Mouse (Mus musculus) thymus, adult 18-20 months (tissue): ENCODE data around the gene Arfrp1.

Experiments used
- DNase-seq, 2 experiments: peaks; one replicate each; pipeline ENCODE4 v3.0.0; 2022; ENCODE audit warnings: mixed read lengths in 2 of 2

The Arfrp1 gene

DNA sequence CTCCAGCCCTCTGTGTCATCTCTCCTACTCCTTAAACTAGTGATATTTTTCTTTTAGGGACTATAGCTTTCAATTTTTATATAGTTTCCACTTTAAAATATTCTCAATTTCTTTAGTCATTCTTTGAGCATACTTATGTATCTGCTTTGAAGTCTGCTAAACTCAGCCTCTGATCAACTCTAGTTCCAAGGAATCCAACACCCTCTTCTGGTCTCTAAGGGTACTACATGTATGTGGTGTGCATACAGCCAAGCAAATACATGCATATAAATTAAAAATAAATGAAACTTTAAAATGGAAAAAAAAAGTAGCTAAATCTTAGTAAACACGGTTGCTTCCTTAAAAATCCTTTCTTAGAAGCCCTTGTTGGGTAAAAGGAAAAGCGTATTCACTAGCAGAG is 10.6 kb upstream of the Arfrp1 start:
- no peak for DNase-seq

DNA sequence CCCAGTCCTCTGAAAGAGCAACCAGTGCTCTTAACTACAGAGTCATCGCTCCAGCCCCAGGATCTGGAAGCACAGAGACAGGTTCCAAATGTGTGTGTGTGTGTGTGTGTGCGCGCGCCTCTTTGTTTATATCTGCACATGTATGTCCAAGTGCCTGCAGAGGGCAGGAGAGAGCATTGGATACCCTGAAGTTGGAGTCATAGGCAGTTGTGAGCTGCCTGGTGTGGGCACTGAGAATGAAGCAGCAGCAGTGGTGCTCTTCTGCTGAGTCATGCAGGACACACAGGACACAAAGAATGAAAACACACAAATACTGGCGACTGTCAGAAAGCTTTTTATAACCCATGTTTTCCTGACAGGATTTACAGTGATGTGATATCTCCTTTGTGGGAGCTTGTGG is 4.8 kb upstream of the Arfrp1 start:
- no peak for DNase-seq

DNA sequence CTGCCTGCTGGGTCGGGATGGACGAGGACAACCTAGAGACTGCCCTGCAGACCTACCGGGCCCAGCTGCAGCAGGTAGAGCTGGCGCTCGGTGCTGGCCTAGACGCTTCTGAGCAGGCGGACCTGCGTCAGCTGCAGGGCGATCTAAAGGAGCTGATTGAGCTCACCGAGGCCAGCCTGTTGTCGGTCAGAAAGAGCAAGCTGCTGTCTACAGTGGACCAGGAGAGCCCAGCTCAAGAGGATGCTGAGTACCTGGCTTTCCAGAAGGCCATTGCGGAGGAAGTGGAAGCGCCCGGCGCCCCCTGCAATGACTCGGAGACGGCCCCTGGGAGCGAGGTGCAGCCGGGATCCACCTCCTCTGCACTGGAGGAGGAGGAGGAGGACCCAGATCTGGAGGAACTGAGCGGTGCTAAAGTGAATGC is 461 bp upstream of the Arfrp1 start:
- DNase-seq = peak; percentile 21 to 32

DNA sequence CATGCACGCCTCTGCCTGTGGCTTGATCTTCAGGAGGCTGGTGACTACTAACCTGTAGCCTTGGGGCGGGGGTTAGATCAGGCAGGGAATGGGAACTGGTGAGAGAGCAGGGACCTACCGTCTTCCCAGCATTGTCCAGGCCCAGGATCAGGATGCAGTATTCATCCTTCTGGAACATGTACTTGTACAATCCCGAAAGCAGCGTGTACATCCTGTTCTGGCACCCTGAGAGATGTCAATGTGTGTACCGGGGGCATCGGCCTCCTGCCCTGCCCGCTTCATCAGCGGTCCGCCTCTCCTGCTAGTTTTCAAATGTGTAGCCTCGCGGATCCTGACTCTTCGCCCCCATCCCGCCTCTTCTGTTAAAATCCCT is 731 bp downstream of the Arfrp1 start:
- DNase-seq = no peak

DNA sequence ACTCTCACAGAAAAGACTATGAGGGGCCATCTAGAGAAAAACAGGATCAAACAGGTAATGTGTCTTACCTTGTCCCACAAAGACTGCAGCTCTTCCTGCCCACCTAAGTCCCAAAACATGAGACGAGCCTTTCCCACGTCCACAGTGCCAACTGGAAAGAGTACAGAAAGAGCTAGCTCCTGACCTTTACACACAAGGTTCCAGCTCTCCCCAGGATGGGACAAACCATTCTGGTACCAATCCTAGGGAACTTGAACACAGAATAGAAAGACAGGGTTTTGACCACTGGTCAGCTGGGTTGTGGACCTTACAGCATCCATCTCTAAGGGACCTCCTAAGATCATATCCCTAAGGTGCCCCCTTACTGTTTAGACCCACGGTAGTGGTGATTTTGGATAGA is 1.3 kb downstream of the Arfrp1 start:
- no peak for DNase-seq

DNA sequence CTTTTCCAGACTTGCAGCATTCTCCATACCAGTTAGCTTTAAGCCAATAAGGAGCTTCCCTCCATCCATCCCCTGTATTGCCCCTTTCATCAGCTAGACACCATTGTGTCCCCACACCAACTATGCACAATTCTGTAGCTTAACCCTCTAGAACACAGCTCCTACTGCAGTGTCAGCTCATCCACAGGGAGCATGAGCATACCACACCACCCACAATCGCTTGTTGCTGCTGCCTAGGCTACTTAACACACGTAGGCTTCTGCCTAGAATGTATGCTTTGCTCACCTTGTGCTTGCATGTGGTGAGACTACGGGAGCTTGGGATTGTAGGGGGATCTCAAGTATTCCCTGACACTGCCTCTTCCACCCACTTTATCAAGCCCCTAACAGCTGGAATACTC is 8.4 kb downstream of the Arfrp1 start:
- no peak for DNase-seq

DNA sequence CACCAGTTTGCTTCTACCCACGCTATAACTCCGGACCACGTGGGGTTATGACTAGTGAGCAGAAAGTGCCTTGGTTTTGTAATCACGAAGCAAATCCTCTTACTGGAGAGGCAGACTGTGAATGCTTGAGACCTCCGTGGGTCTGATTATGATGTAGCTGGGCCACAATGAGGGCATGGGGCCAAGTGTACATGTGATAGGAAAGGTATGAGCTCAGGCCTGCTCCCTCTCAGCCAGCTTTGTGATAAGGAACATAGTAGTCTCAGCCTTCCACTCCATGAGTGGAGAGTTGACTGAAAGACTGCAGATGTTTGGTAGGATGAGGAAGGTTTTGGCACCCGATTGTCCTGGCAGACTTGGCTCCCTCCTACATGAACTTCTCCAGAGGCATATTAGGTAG is 22.4 kb downstream of the Arfrp1 start:
- DNase-seq = no peak

DNA sequence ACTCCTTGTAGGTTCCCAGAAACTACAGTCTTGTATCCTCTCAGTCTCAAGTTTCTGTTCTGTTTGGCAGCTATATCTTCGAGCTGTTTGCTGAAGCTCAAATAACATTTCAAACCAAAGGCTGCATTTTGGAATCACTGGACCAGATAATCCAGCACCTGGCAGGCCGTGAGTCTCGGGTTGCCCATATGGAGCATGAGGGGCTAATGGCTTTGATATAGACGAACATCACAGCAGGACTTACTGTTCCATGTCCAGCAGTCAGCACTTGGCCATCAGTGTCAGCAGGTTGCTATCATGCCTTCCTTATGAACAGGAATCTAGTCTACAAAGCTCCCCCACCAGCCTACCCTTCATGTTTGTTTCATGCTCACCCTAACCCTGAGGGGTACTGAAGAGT is 24.8 kb downstream of the Arfrp1 start:
- DNase-seq = no peak

DNA sequence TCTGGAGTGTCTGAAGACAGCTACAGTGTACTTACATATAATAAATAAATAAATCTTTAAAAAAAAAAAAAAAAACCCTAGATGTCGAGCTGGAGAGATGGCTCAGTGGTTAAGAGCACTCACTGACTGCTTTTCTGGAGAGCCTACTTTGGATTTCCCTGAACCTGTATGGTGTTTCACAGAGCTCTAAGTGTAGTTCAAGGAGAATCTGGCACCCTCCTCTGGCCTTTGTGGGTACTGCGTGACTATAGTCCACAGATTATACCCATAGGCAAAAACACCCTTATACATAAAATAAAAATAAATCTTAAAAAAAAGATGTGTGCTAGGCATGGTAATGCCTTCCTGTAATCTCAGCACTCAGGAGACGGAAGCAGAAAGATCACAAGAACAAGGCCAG is 31.2 kb downstream of the Arfrp1 start:
- peak in 1 of 2 experiments; percentile 38 for DNase-seq

DNA sequence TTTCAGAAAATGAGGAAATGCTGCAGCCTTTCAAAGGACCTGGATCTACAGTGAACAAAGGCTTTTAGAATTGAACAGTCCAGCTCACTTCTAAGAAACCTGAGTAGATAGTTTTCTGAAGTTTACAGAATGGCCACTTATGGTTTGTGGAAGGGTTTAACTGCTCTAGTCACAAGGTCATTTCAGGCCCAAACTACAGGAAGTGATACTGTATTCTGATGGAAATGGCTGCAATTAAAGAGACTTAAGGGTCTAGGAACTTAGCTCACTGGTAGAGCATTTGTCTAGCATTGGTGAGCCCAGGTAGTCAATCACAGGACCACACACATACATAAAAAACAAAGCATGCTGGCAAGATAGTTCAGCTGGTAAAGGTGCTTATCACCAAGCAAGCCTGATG is 32.7 kb downstream of the Arfrp1 start:
- no peak for DNase-seq

DNA sequence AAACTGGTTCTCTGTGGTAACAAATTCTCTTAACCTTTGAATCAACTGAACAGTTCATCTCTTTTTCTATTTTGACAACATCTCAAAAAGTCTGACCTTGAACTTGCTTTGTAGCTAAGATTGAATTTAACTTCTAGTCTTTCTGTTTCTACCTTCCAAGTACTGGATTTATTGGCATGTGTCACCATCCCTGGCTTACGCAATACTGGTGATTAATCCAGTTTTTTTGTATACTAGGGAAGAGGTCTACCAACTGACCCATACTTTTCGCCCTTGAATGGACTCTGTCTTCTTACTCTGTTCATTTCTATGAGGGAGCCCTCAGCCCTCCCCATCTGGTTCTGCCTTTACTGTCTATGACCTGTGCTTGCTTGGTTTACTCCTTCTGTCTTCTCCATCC is 39.1 kb downstream of the Arfrp1 start:
- DNase-seq = no peak

DNA sequence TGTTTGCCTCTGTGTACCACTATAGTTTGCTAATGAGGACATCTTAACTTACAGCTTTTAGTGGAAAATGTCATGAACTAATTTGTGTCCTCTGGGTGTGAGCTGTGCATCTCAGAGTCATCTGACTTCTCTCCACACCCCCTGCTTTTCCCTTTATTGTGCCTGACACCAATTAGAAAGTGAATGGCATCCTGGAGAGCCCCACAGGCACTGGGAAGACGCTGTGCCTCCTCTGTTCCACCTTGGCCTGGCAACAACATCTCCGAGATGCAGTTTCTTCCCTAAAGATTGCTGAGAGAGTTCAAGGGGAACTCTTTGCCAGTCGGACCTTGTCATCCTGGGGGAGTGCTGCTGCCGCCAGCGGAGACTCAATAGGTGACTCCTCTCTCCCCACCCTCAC is 43.1 kb downstream of the Arfrp1 start:
- DNase-seq = no peak

DNA sequence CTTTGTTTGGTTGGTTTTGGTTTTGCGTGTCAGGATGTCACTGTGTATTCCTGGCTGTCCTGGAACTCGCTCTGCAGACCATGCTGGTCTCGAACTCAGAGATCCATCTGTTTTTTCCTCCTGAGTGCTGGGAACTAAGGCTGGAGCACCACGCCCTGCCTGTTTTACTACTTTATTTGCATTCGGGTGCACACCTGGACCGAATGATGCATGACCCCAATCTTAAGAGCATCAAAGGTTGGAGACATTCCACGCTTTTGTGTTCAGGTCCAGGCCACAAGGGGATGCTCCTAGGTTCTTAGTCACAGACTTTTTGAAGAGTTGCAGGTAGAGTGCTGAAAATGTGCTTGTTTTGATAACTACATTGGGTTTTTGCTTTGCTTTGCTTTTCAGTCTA is 45.1 kb downstream of the Arfrp1 start:
- DNase-seq = no peak

DNA sequence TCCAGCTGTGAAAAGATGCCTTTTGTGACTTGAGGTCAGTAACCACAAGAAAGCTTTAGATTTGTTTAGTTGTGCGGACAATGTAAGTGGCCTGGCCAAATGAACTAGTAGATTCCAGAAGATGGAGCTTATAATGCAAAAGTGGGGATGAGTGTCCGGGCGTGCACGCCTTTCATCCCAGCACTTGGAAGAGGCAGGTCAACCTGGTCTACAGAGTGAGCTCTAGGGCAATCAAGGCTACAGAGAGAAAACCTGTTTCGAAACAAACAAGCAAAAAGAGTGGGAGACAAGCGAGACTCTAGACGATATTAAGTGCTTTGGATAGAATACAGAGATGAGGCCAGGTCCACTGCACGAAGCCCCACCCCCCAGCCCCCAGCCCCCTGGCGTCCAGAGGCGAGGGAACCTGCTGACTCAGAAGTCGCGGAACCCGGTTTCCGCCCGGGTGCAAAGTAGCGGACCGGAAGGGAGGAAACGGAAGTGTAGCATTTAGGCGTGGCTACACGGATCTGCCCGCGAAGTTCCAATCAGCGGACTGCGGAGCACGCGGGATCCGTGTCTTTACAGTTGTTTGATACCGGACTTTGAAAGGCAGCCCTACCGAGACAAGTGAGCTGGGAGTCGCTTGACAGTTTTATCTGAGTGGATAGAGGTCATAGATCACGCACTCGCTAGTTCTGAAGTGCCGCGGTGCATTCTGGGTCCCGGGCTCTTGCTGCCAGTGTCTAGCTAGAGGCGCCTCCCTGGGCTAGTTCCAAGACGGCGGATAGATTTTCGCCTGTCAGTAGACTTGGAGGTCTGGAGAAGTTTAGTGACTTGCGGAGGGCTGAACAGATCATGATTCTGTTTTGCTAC is 45.7 kb downstream of the Arfrp1 start, which contains the start of gene Rtel1:
Gene Rtel1, plus strand, starts transcription at position 492 of the 855 bp plus-strand sequence.
- peak; percentile 62 to 71 for DNase-seq

DNA sequence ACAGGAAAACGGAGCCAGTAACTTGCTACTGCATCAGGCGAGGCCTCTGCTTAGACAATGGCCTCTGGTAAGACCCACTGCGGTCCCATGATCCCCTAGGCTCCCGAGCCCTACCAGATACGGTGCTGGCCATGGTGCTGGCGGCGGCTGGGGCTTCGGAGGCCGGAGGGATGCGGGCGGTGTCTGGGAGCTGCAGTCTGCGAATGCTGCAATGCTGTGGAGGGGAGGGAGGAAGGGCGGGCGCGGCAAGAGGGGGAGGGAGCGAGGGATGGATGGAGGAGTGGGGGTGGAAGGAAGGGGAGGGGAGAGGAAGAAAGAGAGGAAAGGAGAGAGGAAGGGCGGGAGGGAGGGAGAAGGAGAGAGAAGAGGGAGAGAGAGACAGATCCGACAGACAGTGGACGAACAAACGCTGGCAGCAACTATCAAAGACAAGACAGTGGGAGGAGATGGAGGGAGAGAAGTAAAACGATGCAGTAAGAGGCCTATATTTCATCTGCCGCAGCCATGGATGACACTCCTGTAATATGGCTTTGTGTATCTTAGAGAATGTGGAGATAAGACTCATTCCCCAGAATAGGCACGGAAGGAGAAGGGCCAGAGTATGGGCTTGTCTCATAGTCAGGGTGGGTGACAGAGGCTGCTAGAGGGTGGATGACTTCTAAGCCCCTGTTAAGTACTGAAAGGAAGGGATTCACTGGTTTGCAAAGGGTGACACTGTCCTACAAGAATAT is 51.0 kb downstream of the Arfrp1 start, which contains the start of gene Stmn3:
Gene Stmn3, minus strand, starts transcription at position 421 of the 731 bp plus-strand sequence.
- DNase-seq = no peak

DNA sequence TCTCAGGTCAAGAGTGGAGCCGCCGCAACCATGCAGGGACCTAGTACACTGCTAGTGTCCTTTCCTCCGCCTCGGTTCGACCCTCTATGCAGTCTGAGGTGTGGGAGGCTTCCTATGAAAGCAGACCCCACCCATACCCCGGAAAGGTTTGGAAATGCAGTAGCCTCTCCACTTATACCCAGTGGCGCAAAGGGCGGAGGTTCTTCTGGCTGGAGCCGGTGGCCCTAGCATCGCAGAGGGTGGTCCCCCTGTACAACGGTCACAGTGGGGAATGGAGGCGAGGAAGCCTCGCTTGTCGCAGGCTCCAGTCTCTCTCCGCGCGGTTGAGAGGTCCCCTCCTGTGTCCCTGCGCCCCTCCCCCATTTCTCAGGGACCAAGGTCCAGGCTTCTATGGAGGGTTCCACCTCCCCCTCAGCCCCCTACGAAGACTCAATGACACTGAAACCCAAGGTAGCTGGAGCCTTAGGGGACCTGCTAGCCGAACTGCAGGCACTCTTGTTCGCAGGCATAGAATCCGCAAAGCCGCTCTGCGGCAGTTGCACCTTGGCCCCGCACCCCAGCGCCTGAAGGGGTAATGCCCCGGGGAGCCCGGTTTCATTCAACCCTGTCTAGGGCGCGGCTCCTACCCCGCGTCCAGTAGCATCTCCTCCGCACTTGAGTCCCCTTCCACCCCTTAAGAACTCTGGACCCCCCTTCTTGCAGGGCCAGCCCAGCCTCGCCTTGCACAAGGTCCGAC is 51.7 kb downstream of the Arfrp1 start:
- DNase-seq = no peak

DNA sequence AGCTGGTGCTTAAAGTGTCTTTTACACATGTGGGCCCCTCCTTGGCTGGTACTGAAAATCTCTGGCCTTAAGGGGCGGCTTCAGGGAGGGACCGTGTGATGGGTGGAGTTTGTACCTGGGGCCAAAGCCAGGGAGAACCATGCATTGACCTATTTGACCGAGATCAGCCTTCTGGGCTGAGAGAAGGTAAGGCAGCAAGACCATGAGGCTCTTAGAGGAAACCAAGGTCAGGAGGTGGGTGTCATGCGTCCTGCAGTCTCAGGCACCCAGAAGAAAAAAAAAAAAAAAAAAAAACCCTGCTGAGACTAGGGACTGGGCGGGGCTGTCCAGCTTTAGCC is 52.2 kb downstream of the Arfrp1 start:
- DNase-seq = no peak

DNA sequence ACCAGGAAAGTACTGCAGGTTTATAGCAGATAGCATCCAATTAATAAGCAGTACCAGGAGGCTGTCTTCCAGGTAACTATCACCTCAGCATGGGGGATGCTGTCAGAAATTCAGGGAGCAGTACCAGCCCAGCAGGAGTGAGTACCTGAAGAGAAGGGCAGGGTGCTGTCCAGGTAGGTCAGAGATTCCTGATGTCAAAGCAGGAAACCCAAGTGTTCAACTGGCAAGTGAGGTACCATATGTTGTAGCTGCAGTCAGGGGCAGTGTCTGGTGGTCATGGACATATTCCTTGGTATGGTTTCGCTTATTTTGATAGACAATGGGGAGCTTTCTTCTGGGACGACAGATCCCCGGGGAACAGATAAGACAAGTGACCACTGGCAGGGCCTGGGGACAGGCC is 52.8 kb downstream of the Arfrp1 start:
- DNase-seq = no peak
